Mouse (Mus musculus): ENCODE measurements around the gene Ssna1. TPM values are rescaled to one million over a fixed set of nuclear protein-coding genes. Genes with fewer than 3 reads are reported as not detected.

Ssna1 gene
- total RNA-seq (2022): 10 to 100 TPM; 59.0 to 71.0 (median 64.3) TPM

GRCm38 (mm10) chr2:25271827-25272511 lies at the start of gene Ssna1, which contains the start of gene Anapc2:
TSS of gene Ssna1 (minus strand) at chr2:25272438.
TSS of gene Anapc2 (plus strand) at chr2:25272478.
- peak; percentile 95 to 97 for DNase-seq (ENCODE audit: low spot score in 2 of 2)

- DNase-seq (ENCODE audit: low spot score in 2 of 2): no peak
These were observed 47.8 kb upstream of the Ssna1 start for GRCm38 (mm10) chr2:25320084-25320483.

GRCm38 (mm10) chr2:25318971-25319773 lies 46.9 kb upstream of the Ssna1 start, which contains the start of gene Grin1:
TSS of gene Grin1 (minus strand) at chr2:25319187.
- peak; percentile 82 to 88 for DNase-seq (ENCODE audit: low spot score in 2 of 2)

- no peak for DNase-seq (ENCODE audit: low spot score in 2 of 2)
These were observed 46.1 kb upstream of the Ssna1 start for GRCm38 (mm10) chr2:25318119-25318966.

- DNase-seq (ENCODE audit: low spot score in 2 of 2): no peak
These were observed 39.3 kb upstream of the Ssna1 start for GRCm38 (mm10) chr2:25311491-25311891.

- DNase-seq (ENCODE audit: low spot score in 2 of 2): no peak
These were observed 38.7 kb upstream of the Ssna1 start for GRCm38 (mm10) chr2:25310969-25311368.

- DNase-seq (ENCODE audit: low spot score in 2 of 2): no peak
These were observed 37.9 kb upstream of the Ssna1 start for GRCm38 (mm10) chr2:25310180-25310579.

- DNase-seq (ENCODE audit: low spot score in 2 of 2): no peak
These were observed 33.5 kb upstream of the Ssna1 start for GRCm38 (mm10) chr2:25305587-25306359.

GRCm38 (mm10) chr2:25304657-25305541 lies 32.7 kb upstream of the Ssna1 start:
- peak in 1 of 2 experiments; percentile 36 for DNase-seq (ENCODE audit: low spot score in 2 of 2)

GRCm38 (mm10) chr2:25303931-25304656 lies 31.9 kb upstream of the Ssna1 start:
- DNase-seq (ENCODE audit: low spot score in 2 of 2): no peak

GRCm38 (mm10) chr2:25303452-25303851 lies 31.2 kb upstream of the Ssna1 start:
- no peak for DNase-seq (ENCODE audit: low spot score in 2 of 2)

GRCm38 (mm10) chr2:25298046-25298445 lies 25.8 kb upstream of the Ssna1 start:
- DNase-seq (ENCODE audit: low spot score in 2 of 2): no peak

- DNase-seq (ENCODE audit: low spot score in 2 of 2): no peak
These were observed 24.9 kb upstream of the Ssna1 start for GRCm38 (mm10) chr2:25297093-25297492.

- no peak for DNase-seq (ENCODE audit: low spot score in 2 of 2)
These were observed 21.5 kb upstream of the Ssna1 start for GRCm38 (mm10) chr2:25293706-25294105.

- peak in 1 of 2 experiments; percentile 66 for DNase-seq (ENCODE audit: low spot score in 2 of 2)
These were observed 20.6 kb upstream of the Ssna1 start for GRCm38 (mm10) chr2:25292856-25293255.

GRCm38 (mm10) chr2:25292054-25292544 lies 19.9 kb upstream of the Ssna1 start:
- DNase-seq (ENCODE audit: low spot score in 2 of 2): peak in 1 of 2 experiments; percentile 38

GRCm38 (mm10) chr2:25291184-25292053 lies 19.2 kb upstream of the Ssna1 start:
- DNase-seq (ENCODE audit: low spot score in 2 of 2): no peak

- DNase-seq (ENCODE audit: low spot score in 2 of 2): peak in 1 of 2 experiments; percentile 58
These were observed 18.5 kb upstream of the Ssna1 start for GRCm38 (mm10) chr2:25290816-25291130.

Data from layer of hippocampus, adult 8-10 months (tissue).